Mouse (Mus musculus): ENCODE measurements around the gene Atrnl1. TPM values are rescaled to one million over a fixed set of nuclear protein-coding genes. Genes with fewer than 3 reads are reported as not detected.
"Not testable (repeated sequence)": the region's sequence is repeated elsewhere in the genome, so short reads cannot be mapped to it uniquely, and the experiment has no call there.

The Atrnl1 gene
- polyA plus RNA-seq, 1 experiment: 35.9 TPM

- no peak for DNase-seq (ENCODE audit: extremely low spot score in 1 of 2, low spot score in 1 of 2)
Measured at GRCm38 (mm10) chr19:58015741-58016140, 404.9 kb downstream of the Atrnl1 start.

GRCm38 (mm10) chr19:58016561-58017453, 406.0 kb downstream of the Atrnl1 start:
- DNase-seq (ENCODE audit: extremely low spot score in 1 of 2, low spot score in 1 of 2): no peak

GRCm38 (mm10) chr19:58017468-58017867, 406.6 kb downstream of the Atrnl1 start:
- no peak for DNase-seq (ENCODE audit: extremely low spot score in 1 of 2, low spot score in 1 of 2)

- DNase-seq (ENCODE audit: extremely low spot score in 1 of 2, low spot score in 1 of 2): no peak
Measured at GRCm38 (mm10) chr19:58018698-58019097, 407.9 kb downstream of the Atrnl1 start.

GRCm38 (mm10) chr19:58021514-58022284, 410.9 kb downstream of the Atrnl1 start:
- DNase-seq (ENCODE audit: extremely low spot score in 1 of 2, low spot score in 1 of 2): no peak

- DNase-seq (ENCODE audit: extremely low spot score in 1 of 2, low spot score in 1 of 2): no peak
Measured at GRCm38 (mm10) chr19:58023216-58023825, 412.5 kb downstream of the Atrnl1 start.

GRCm38 (mm10) chr19:58025053-58025452, 414.2 kb downstream of the Atrnl1 start:
- DNase-seq (ENCODE audit: extremely low spot score in 1 of 2, low spot score in 1 of 2): peak in 1 of 2 experiments; percentile 31

- DNase-seq (ENCODE audit: extremely low spot score in 1 of 2, low spot score in 1 of 2): peak; percentile 81 to 89
Measured at GRCm38 (mm10) chr19:58029661-58030060, 418.8 kb downstream of the Atrnl1 start.

GRCm38 (mm10) chr19:58033241-58033640, 422.4 kb downstream of the Atrnl1 start:
- no peak for DNase-seq (ENCODE audit: extremely low spot score in 1 of 2, low spot score in 1 of 2)

- DNase-seq (ENCODE audit: extremely low spot score in 1 of 2, low spot score in 1 of 2): no peak
Measured at GRCm38 (mm10) chr19:58036166-58036565, 425.3 kb downstream of the Atrnl1 start.

GRCm38 (mm10) chr19:58043120-58043519, 432.3 kb downstream of the Atrnl1 start:
- no peak for DNase-seq (ENCODE audit: extremely low spot score in 1 of 2, low spot score in 1 of 2)

GRCm38 (mm10) chr19:58043550-58043949, 432.7 kb downstream of the Atrnl1 start:
- DNase-seq (ENCODE audit: extremely low spot score in 1 of 2, low spot score in 1 of 2): no peak

GRCm38 (mm10) chr19:58044816-58045215, 434.0 kb downstream of the Atrnl1 start:
- no peak for DNase-seq (ENCODE audit: extremely low spot score in 1 of 2, low spot score in 1 of 2)

- no peak for DNase-seq (ENCODE audit: extremely low spot score in 1 of 2, low spot score in 1 of 2)
Measured at GRCm38 (mm10) chr19:58046656-58047055, 435.8 kb downstream of the Atrnl1 start.

- DNase-seq (ENCODE audit: extremely low spot score in 1 of 2, low spot score in 1 of 2): not testable (repeated sequence)
Measured at GRCm38 (mm10) chr19:58050410-58050809, 439.6 kb downstream of the Atrnl1 start.

GRCm38 (mm10) chr19:58050986-58051385, 440.2 kb downstream of the Atrnl1 start:
- no peak for DNase-seq (ENCODE audit: extremely low spot score in 1 of 2, low spot score in 1 of 2)

GRCm38 (mm10) chr19:58051905-58052304, 441.1 kb downstream of the Atrnl1 start:
- DNase-seq (ENCODE audit: extremely low spot score in 1 of 2, low spot score in 1 of 2): no peak

- no peak for DNase-seq (ENCODE audit: extremely low spot score in 1 of 2, low spot score in 1 of 2)
Measured at GRCm38 (mm10) chr19:58052444-58053135, 441.8 kb downstream of the Atrnl1 start.

- DNase-seq (ENCODE audit: extremely low spot score in 1 of 2, low spot score in 1 of 2): no peak
Measured at GRCm38 (mm10) chr19:58059719-58060118, 448.9 kb downstream of the Atrnl1 start.

- DNase-seq (ENCODE audit: extremely low spot score in 1 of 2, low spot score in 1 of 2): no peak
Measured at GRCm38 (mm10) chr19:58060199-58060853, 449.5 kb downstream of the Atrnl1 start.
